Mouse (Mus musculus) adrenal gland, adult 18-20 months (tissue): ENCODE results near the gene Tbc1d1. TPM values are rescaled to one million over a fixed set of nuclear protein-coding genes. Genes with fewer than 3 reads are reported as not detected.

ENCODE experiments used
- DNase-seq, 2 experiments: peaks; one replicate each; pipeline ENCODE4 v3.0.0; 2021 to 2022; ENCODE audit warnings: low spot score in 2 of 2
- microRNA-seq, 2 experiments: library from miRNA; unstranded; fragments of <30 nt; microRNA quantifications; one replicate each; pipeline ENCODE4 v1.2.0; 2021; ENCODE audit warnings: borderline number of aligned reads in 2 of 2
- total RNA-seq, 2 experiments: library from RNA; stranded (reverse); gene quantifications; 1 replicate in 1 of 2; 2 replicates in 1 of 2; pipeline ENCODE4 v1.2.3; 2021

Gene Tbc1d1
- total RNA-seq, 2 experiments from 2014 or later, result 10.0 to 17.6 TPM

DNA sequence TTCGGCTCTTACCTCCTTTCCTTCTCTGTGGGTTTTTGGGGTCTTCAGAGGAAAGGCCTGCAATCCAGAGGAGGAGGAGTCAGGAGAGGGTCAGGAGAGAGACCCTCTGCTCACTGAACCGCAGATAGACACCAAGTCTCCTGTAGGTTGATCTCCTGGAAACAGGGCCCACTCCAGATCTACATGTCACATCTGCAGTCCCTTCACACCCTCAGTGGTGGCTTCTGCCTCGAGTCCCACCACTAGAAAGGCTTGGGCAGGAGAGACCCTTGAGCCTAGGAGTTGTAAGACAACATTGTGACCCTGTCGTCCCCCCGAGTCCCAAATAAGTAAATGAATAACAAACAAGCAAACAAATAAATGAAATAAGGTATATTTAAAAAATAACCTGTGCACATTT, 223.7 kb downstream of the Tbc1d1 start:
- DNase-seq, result no peak

DNA sequence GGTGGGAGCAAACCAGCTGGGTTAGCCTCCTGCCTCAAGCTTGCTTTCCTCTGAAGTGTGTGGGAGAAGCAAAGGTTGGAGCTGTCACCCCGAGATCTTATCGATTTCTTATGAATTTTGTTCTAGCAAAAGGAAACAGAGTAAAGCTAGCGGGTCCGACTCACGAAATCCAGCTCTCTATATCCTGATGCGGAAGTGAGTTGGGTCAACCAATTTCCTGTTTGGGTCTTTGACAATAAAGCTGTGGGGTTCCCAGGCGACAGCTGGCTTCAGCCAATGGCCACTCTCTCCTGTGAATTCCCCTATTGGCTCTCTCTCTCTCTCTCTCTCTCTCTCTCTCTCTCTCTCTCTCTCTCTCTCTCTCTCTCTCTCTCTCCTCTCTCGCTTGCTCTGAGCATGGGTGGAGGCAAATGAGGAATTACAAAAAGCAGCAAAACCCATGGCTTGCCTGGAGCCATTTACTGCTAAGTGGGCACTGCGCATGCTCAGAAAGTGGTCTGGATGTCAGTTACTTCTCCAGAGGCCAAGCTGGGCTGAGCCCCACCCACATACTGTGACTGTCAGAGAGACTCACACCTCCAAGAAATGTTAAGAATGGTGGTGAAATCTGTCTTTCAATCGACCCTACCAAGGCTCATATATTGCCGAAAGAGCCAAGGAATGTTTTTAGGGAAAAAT, 224.7 kb downstream of the Tbc1d1 start:
- DNase-seq, result no peak

DNA sequence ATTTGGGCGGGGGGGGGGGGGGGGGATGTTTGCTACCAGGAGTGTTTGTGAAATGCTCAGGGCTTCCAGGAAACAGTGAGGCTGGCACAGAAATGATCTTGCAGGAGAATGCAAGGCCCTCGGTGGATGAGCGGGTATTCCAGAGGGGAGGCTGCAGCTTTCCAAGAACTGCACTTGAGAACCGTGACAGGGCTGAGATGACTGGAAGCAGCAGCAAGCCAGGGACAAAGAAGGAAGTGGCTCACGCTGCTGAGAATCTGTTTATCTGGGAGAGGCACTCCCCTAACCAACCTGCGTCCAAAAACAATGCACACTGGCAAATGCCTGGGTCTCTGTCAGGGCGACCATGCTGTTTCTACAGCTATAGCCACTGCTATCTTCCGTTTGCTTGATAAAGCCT, 225.4 kb downstream of the Tbc1d1 start:
- no peak for DNase-seq

DNA sequence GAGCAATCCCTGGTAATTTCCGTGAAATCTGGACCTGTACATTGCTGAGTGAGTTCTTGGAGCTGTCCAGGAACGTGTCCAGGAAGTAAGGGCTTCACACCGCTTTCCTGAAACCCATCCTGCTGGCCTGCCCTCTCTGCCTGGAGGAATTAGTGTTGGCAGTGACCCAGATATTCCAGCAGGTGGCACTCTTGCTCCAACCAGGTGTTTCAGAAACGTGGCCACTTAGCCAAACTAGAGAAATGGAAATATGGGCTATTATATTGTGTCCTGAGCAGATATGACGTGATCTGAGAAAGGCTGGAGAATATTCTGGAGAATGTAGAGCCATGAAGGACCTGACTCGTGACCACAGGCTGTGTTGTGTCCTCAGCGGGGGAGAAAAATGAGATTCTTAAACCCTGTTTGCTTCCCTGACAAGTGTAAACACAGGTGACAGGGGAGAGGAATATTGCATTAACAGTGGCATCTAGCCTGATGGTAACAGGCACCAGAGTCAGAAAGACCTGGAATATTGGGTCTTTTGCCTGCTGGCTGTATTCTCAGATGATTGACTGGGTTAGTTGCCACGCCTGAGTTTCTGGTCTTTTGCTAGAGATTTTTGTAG, 226.4 kb downstream of the Tbc1d1 start:
- peak; percentile 77 to 78 for DNase-seq

DNA sequence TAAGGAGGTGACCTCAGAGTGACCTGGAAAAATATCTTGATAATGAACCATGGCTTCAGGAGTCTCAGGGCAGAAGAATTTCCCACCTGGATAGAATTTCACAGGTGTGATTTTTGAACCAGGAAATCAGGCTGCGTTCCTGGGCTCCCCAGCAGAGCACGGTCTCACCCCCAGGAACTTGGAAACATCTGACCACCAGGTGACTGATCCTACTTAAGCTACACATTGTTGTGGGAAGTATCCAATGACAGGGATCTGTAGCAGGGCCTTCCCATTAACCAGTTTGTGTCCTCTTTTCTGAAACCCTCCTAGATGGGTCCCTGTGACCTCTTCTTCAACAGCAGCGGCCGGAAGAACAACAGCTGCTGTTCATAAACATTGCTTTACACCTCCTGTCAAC, 227.1 kb downstream of the Tbc1d1 start:
- no peak for DNase-seq

DNA sequence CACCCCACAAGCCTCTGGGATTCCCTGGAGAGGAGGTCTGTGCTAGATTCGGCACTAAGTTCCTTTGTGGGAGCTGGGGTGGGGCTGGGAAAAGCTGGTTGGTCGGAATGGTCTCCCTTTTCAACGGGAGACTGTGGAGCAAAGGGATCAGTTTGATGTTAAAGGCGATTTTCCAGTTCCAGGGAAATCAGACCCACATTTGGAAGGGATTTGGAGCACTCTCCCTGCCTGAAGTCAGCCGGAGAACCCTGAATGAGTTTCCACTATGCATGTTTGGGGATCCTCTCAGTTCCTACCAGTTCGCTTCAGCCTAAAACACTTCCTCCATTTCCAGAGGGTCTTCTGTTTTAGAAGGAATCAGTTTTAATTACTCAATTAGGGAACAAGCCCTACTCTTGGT, 228.4 kb downstream of the Tbc1d1 start:
- peak in 1 of 2 experiments; percentile 9 for DNase-seq

DNA sequence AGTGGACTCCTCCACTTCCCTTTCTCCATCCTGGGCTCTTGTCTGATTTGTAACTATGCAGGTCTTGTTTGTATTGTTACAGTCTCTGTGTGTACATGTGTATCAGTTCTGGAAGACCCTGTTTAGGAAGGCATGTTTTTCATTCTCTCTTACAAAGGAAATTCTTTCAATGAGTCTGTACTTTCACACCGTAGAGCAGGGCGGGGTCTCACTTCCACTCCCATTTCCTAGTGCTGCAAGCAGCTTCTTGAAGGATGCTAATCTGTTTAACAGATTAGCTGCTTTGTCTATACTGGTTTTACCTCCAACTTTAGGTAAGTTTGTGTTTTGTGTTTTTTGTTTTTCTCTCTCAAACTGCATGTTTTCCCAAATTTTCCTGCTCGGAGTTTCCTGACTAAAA, 230.9 kb downstream of the Tbc1d1 start:
- DNase-seq, result no peak

DNA sequence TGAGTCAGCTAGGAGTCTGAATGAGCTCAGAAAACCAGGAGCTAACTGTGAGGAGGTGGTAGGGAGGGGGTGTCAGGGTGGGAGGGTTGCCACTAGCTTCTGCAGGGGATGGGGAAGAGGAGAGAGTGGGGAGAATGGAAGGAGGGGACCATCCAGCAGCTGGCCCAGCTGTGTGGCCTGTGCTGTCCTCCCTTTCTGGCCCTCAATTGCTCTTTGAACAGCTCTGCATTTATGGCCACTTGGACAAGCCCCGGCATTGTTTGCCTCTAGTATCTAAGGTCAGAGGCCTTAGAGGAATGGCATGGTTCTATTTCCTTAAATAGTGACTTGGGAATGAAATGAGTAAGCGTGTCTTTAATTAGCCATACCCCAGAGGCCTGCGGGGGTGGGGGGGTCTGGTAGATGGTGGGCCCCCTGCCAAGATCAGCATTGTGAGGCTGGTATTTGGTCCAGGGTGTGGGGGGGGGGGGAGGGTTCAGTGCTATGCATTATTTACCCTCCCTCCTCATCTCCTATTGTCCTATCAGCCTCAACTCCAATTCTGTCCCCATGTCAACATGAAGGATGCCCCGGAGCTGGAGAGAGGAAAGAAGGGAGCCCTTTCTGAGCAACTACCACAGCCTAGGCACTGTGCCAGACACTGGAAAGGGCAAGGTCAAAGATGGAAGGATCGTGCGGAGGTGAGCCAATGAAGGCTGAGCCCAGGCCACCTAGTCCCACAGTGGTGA, 233.3 kb downstream of the Tbc1d1 start:
- DNase-seq, result peak; percentile 51 to 52

DNA sequence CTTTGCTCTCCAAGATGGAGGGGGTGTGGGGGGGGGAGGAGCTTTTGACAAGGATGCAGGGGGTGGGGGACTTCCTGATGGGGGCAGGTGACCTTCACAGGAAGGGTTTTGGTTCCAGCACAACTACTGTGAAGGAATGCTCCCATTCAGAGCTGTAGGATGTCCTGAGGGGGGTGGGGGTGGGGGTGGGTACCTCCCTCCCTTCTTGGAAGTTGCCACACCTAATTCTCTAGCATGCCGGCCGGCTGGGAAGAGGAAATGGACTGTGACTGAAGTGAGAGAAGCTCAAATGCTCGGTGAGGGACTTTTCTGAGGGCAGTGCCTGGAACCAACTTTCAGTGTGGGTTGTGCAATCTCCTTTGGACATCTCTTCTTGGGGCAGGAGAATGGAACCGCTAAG, 235.2 kb downstream of the Tbc1d1 start:
- DNase-seq, result no peak

DNA sequence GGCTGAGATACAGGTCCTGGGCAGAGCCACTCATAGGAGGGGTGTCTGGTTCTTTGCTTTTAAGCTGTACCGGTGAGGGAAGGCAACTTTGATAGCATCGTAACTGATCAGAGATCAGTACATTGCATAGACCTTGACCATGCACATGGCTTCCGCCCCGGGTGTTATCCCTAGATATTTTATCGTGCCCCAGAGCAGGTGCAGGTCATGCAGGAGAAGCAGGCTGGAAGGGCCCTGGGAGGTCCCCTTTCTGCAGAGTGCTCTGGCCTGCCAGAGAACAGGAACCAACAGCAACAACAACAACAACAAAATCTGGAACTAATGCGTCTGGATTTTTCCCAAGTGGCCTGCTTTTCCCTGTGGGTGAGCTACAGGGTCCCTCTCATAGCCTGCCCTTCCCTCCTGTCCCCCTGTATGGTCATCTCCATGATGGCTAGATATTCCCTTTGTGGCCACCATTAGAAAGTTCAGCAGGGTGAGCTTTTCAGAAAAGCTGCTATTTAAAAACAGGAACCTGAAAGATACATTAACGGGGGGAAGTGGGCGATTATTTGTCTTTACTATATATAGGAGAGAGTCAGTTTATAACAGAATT, 236.4 kb downstream of the Tbc1d1 start:
- DNase-seq, result no peak

DNA sequence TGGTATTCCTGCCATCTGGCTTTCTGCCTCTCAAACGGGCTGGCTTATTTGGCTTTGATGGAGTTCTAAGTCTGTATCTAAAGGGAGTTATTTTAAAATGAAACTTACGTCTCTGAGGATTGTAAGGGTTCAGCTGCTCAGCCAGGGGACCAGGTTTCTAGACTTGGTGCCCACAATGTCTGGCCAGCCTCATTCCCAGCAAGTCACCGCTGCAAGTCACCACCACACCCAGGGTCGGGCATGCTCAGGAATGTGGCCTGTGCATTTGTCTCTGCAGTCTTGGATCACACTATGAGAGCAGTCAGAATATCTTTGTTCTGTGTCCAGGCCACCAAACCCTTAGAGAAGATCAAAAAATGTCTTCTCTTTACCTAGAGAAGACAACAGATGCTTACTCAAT, 237.4 kb downstream of the Tbc1d1 start:
- no peak for DNase-seq

DNA sequence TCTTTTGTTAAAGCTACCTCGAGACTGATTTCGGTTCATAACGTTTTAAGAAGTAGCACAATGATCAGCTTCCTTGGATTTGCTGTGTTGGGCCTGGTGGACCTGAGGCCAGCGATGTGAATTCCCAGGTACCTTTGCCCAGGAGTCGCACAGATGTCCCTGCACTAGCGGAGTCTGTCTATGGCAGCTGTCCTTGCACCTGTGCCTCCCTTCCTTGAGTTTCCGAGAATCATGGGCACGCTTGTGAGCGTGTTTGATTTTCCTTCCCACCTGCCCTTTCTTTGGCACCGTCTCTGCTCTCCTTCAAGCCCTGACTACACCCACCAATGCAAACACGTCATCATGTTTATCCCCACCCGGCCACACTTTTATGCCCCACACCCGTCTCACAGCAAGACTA, 242.1 kb downstream of the Tbc1d1 start:
- DNase-seq, result no peak

DNA sequence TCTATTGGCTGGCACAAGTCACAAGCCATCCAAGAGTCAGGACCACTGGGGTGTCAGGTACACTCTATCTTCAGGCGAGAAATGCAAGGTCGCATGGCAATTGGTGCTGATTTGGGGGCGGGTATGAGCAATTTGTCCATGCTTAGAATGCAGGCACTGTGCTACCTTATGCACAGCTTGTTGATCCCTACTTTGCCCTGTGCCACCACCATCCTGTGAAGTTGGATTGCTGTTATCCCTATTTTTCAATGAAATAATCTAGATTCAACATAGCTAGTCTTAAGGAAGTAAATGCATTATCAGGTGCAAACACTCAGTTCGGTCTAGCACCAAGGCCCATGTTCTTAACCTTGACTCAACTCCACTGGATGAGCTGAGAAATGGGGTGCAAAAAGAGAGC, 244.6 kb downstream of the Tbc1d1 start:
- no peak for DNase-seq

Small RNA genes lying within 50 kb of the gene (microRNA-seq; reads per million reads assigned to microRNA genes)
- gene Gm22395, result 0 reads per million in 2 experiments

Other genes starting within 250 kb of the Tbc1d1 start
- 100 to 1,000 TPM in 1 of 2 experiments, 10 to 100 TPM in 1; 69.2 to 115 TPM for gene Rell1, start 187.4 kb upstream of the Tbc1d1 start, total RNA-seq
- 10 to 100 TPM; 17.3 to 28.8 TPM for gene Pgm2, start 63.4 kb upstream of the Tbc1d1 start, total RNA-seq